Mouse (Mus musculus) ES-E14 (cell line): ENCODE data around the gene Calhm6.

Experiments
- CHD2 ChIP-seq: IDR thresholded peaks from 2 replicates; pipeline ENCODE4 v1.6.1; 2014; ENCODE audit warnings: mild to moderate bottlenecking, low read depth, low read length, inconsistent platforms
- HCFC1 ChIP-seq: IDR thresholded peaks from 2 replicates; pipeline ENCODE4 v1.6.1; 2012; ENCODE audit warnings: low read length, inconsistent platforms, borderline replicate concordance; ENCODE audit not compliant: insufficient read depth
- MAFK ChIP-seq: IDR thresholded peaks from 2 replicates; pipeline ENCODE4 v1.6.1; 2014; ENCODE audit warnings: mild to moderate bottlenecking, low read depth, low read length, inconsistent platforms; ENCODE audit not compliant: insufficient read depth
- ZC3H11A ChIP-seq: IDR thresholded peaks from 2 replicates; pipeline ENCODE4 v1.6.1; 2012; ENCODE audit warnings: low read depth, mild to moderate bottlenecking, inconsistent platforms, low read length, borderline replicate concordance
- ZNF384 ChIP-seq: IDR thresholded peaks from 2 replicates; pipeline ENCODE4 v1.6.1; 2012; ENCODE audit warnings: low read depth, low read length, inconsistent platforms

DNA sequence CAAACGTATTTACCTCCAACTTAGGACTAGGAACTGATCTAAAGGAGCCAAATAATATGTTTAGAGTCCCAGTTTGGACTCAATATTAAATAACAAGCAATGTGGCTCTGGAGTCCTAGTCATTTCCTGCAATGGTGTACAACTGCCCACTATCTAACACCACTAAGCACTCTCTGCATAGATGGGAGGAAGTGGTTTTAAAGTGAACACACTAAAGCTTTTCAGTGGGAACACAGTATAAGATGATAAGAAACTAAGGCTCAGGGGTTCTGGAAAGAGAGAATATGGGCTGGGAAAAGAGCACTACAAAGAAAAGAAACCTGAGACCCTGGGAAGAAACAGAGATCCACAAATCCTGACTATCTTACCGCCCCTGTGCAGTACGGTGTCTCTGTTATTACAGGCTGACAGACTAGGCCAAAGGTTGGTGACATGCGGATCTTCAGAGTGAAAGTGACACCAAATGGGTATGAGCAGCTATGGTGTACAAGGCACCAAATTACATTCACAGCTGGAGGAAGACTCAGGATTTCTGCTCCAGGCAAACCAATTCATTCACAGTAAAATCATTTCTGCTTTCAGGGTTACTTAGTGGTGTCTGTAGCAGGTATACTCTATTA is 45.0 kb upstream of the Calhm6 start:
- no peak for TF ChIP-seq MAFK
- no peak for TF ChIP-seq HCFC1
- TF ChIP-seq CHD2, result no peak
- TF ChIP-seq ZC3H11A, result no peak
- TF ChIP-seq ZNF384, result no peak
